Mouse (Mus musculus) induced T-regulatory cell, adult 2 months (primary cell): ENCODE measurements around the gene Smpd3.

Experiments
- DNase-seq: peaks from one replicate; pipeline ENCODE4 v3.0.0-alpha.2; 2012; ENCODE audit warnings: low read depth

The Smpd3 gene

DNA sequence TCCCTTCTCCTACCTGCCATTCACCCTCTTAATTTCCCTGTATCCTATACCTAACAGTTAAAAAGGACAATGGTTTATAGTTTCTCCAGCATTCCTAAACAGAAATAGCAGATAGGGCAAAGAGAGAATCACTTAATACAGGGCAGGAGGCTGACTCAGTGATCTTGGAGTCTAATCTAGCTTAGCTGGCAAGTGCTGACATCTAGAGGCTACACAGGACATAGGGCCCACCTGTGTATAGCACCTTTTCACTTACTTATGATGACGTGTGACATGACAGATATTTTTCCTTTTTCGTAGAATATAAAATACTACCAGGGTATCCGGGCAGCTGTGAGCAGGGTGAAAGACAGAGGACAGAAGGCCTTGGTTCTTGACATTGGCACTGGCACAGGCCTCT, 118.2 kb downstream of the Smpd3 start:
- no peak for DNase-seq

DNA sequence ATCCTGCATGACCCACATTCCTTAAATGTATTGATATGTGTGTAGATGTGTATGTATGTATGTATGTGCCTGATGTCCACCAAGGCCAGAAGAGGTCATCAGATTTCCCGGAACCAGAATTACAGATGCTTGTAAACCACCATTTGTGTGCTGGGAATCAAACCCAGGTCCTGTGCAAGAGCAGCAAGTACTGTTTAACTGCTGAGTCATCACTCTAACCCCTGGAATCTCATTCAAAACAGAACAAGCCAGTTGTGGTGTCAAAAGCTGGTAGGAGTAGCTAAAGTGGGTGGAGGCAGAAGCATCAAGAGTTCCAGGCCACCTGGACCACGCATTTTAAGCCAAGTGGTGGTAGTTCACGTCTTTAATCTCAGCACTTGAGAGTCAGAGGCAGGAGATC, 123.8 kb downstream of the Smpd3 start:
- DNase-seq, result no peak

DNA sequence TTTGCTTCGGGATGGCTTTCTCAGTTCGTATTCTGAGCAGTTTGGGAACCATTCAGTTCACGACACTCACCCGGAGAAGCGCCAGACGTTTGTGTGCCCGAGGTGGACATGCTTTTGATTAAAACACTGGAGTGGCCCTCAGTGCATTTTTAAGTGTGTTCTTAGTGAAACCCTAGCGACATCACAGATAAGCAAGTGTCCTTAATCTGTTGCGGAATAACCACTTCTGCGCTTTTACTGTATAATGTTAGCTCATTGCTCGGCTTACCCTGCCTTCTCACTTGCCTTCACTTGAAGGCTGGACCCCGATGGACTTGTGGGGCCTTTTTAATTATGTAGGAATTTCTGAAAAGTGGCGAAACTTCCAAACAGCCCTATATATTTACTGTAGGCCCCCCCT, 126.4 kb downstream of the Smpd3 start:
- DNase-seq, result no peak

DNA sequence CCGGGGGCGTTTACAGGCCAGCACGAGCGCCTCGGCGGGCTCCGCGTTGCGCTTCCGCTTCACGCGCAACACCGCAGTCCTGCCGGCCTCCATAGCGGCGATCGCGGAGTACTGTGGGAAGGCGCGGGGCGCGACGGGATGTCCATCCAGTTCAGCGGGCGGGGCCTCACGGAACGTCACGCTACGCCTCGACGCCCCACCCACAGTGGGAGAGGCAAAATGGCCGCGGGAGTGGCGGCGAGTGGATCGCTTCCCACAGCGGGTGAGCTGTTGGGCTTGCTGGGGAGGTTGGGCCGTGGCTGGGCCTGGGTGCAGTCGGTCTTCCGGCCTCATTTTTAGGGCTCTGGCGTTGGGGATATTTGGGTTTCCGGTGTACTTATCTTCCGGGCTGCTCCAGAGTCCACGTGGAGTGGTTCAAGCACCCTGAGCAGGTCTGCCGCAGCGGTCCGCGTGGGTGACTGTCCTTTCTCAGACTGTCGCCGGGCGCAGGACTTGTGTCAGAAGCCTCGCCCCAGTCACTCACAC, 126.9 kb downstream of the Smpd3 start, which contains the start of the genes Slc7a6os and Prmt7:
Gene Slc7a6os (minus strand): TSS at position 115 of the 525 bp plus-strand sequence.
Gene Prmt7 (plus strand): TSS at position 116 of the 525 bp plus-strand sequence.
- peak; percentile 97 for DNase-seq

DNA sequence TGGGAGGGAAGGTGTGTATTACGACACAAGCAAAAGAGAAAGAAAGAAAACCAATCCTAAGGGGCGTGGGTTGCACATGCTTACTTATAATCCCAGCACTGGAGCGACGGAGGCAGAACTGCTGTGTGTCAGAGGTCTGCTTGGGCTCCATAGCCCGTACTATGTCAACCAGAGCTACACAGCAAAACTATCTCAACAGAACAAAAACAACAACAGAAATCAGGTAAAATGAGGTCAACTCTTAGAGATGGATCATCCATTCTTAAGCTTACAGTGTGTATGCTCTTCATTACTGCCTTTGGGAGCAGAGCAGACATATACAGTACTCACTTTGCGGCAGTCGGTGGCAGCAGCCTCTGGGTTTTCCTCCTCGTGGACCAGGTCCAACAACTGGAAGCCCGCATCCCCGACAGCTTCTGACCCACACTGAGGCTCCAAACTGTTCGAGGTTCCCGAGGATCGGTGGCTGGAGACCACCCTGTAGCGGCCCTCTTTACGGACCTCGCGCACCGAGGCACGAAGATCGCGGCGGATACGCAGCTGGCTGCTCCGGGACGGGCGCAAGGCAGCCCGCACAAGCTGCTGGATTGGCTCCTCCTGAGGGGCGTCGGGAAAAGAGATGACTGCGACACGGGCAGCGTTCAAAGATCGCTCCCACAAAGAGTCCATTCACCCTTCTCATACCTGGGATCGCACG, 127.6 kb downstream of the Smpd3 start:
- peak; percentile 62 for DNase-seq
